Mouse (Mus musculus): ENCODE measurements at regions not wholly inside any gene's neighbourhood (a gene's known extent, or its start where the extent isn't known, plus 50 kb on each side); places are given as distances from the start of the nearest gene placed in this dataset.

GRCm38 (mm10) chr15:96204187-96204586, 83.1 kb upstream of the Arid2 start:
- no peak overlapping the region for H3K9ac ChIP-seq (ENCODE audit: low read depth, low read length)
- H3K4me1 ChIP-seq (replicated peaks; ENCODE audit: control insufficient read depth, insufficient read depth, low read length) = no peaks in the 10 kb centered on the region
- H3K27me3 ChIP-seq (replicated peaks; ENCODE audit: control insufficient read depth, insufficient read depth, low read length) = no peaks in the 10 kb centered on the region
- 91% methylated on average over 5 of the region's 5 CpGs for WGBS
- H3K4me2 ChIP-seq = no peak overlapping the region
- H3K36me3 ChIP-seq (ENCODE audit: control insufficient read depth, insufficient read depth, low read length) = no peaks in the 10 kb centered on the region
- no peak overlapping the region for H3K27ac ChIP-seq (ENCODE audit: low read depth, low read length)
- ATAC-seq (replicated peaks; ENCODE audit: low FRiP score) (no peak), DNase-seq (ENCODE audit: low spot score) (no peak)
- no peak overlapping the region for H3K4me3 ChIP-seq (ENCODE audit: low read depth, low read length)
- no peaks in the 10 kb centered on the region for H3K9me3 ChIP-seq (ENCODE audit: control insufficient read depth, low read length)

DNA sequence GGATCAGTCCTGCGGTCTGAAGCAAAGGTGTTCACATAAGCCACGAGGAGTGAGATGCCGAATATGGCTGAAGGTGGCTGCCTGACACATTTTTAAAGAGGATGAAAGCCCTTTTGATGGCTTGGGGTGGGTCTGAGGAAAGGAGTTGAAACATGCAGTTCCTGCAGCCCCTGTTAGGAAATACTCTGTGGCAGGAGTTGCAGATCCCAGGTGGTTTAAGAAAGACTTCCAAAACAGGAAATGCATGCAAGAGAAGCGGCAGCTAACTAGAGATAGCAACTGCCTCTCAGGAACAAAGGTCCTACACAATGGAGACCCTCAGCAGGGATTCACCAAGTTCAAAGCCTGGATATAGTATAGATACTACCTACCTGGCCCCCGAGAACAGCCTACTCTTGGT, 82.7 kb upstream of the Arid2 start:
- WGBS = 65% methylated on average over 5 of the region's 5 CpGs
- DNase-seq (ENCODE audit: low spot score) = no peak
- Histone ChIP-seq H3K4me3 (ENCODE audit: low read depth, low read length) (no peak overlapping the region), H3K36me3 (ENCODE audit: control insufficient read depth, insufficient read depth, low read length) (no peaks in the 10 kb centered on the region), H3K9ac (ENCODE audit: low read depth, low read length) (no peak overlapping the region), H3K27ac (ENCODE audit: low read depth, low read length) (no peak overlapping the region), H3K4me1 (replicated peaks; ENCODE audit: control insufficient read depth, insufficient read depth, low read length) (no peaks in the 10 kb centered on the region), H3K4me2 (no peak overlapping the region), H3K9me3 (ENCODE audit: control insufficient read depth, low read length) (no peaks in the 10 kb centered on the region), H3K27me3 (replicated peaks; ENCODE audit: control insufficient read depth, insufficient read depth, low read length) (no peaks in the 10 kb centered on the region)
- no peak for ATAC-seq (replicated peaks; ENCODE audit: low FRiP score)

GRCm38 (mm10) chr15:96210721-96211400, 76.5 kb upstream of the Arid2 start:
- no peak for ATAC-seq (replicated peaks; ENCODE audit: low FRiP score)
- no peaks in the 10 kb centered on the region for H3K36me3 ChIP-seq (ENCODE audit: control insufficient read depth, insufficient read depth, low read length)
- no peak overlapping the region for H3K4me3 ChIP-seq (ENCODE audit: low read depth, low read length)
- no peaks in the 10 kb centered on the region for H3K4me1 ChIP-seq (replicated peaks; ENCODE audit: control insufficient read depth, insufficient read depth, low read length)
- no peak overlapping the region for H3K27ac ChIP-seq (ENCODE audit: low read depth, low read length)
- no peak for DNase-seq (ENCODE audit: low spot score)
- 74% methylated on average over 11 of the region's 11 CpGs for WGBS
- H3K27me3 ChIP-seq (replicated peaks; ENCODE audit: control insufficient read depth, insufficient read depth, low read length) = no peaks in the 10 kb centered on the region
- no peak overlapping the region for H3K9ac ChIP-seq (ENCODE audit: low read depth, low read length)
- no peak overlapping the region for H3K4me2 ChIP-seq
- H3K9me3 ChIP-seq (ENCODE audit: control insufficient read depth, low read length) = no peaks in the 10 kb centered on the region

GRCm38 (mm10) chr15:96213541-96214312, 73.6 kb upstream of the Arid2 start:
- ATAC-seq (replicated peaks; ENCODE audit: low FRiP score) (no peak), DNase-seq (ENCODE audit: low spot score) (no peak)
- 82% methylated on average over 24 of the region's 24 CpGs for WGBS
- Histone ChIP-seq H3K9ac (ENCODE audit: low read depth, low read length) (no peak overlapping the region), H3K4me1 (replicated peaks; ENCODE audit: control insufficient read depth, insufficient read depth, low read length) (no peaks in the 10 kb centered on the region), H3K9me3 (ENCODE audit: control insufficient read depth, low read length) (no peaks in the 10 kb centered on the region), H3K4me2 (no peak overlapping the region), H3K36me3 (ENCODE audit: control insufficient read depth, insufficient read depth, low read length) (no peaks in the 10 kb centered on the region), H3K4me3 (ENCODE audit: low read depth, low read length) (no peak overlapping the region), H3K27ac (ENCODE audit: low read depth, low read length) (no peak overlapping the region), H3K27me3 (replicated peaks; ENCODE audit: control insufficient read depth, insufficient read depth, low read length) (no peaks in the 10 kb centered on the region)

- no peak for DNase-seq (ENCODE audit: low spot score)
- no peak overlapping the region for H3K4me2 ChIP-seq
- H3K9ac ChIP-seq (ENCODE audit: low read depth, low read length) = no peak overlapping the region
- no peak overlapping the region for H3K4me3 ChIP-seq (ENCODE audit: low read depth, low read length)
- WGBS = 88% methylated on average over 15 of the region's 15 CpGs
- H3K27ac ChIP-seq (ENCODE audit: low read depth, low read length) = no peak overlapping the region
- no peaks in the 10 kb centered on the region for H3K4me1 ChIP-seq (replicated peaks; ENCODE audit: control insufficient read depth, insufficient read depth, low read length)
- H3K36me3 ChIP-seq (ENCODE audit: control insufficient read depth, insufficient read depth, low read length) = no peaks in the 10 kb centered on the region
- H3K9me3 ChIP-seq (ENCODE audit: control insufficient read depth, low read length) = no peaks in the 10 kb centered on the region
- ATAC-seq (replicated peaks; ENCODE audit: low FRiP score) = no peak
- H3K27me3 ChIP-seq (replicated peaks; ENCODE audit: control insufficient read depth, insufficient read depth, low read length) = no peaks in the 10 kb centered on the region
These were observed 69.4 kb upstream of the Arid2 start for GRCm38 (mm10) chr15:96217896-96218295.

GRCm38 (mm10) chr15:96219746-96220145, 67.6 kb upstream of the Arid2 start:
- 83% methylated on average over 7 of the region's 7 CpGs for WGBS
- H3K27ac ChIP-seq (ENCODE audit: low read depth, low read length) = no peak overlapping the region
- DNase-seq (ENCODE audit: low spot score) (no peak), ATAC-seq (replicated peaks; ENCODE audit: low FRiP score) (no peak)
- no peaks in the 10 kb centered on the region for H3K27me3 ChIP-seq (replicated peaks; ENCODE audit: control insufficient read depth, insufficient read depth, low read length)
- no peaks in the 10 kb centered on the region for H3K4me1 ChIP-seq (replicated peaks; ENCODE audit: control insufficient read depth, insufficient read depth, low read length)
- H3K4me2 ChIP-seq = no peak overlapping the region
- H3K9me3 ChIP-seq (ENCODE audit: control insufficient read depth, low read length) = no peaks in the 10 kb centered on the region
- no peak overlapping the region for H3K4me3 ChIP-seq (ENCODE audit: low read depth, low read length)
- no peaks in the 10 kb centered on the region for H3K36me3 ChIP-seq (ENCODE audit: control insufficient read depth, insufficient read depth, low read length)
- no peak overlapping the region for H3K9ac ChIP-seq (ENCODE audit: low read depth, low read length)

- 81% methylated on average over 3 of the region's 3 CpGs for WGBS
- H3K27ac ChIP-seq (ENCODE audit: low read depth, low read length) = no peak overlapping the region
- no peak overlapping the region for H3K9ac ChIP-seq (ENCODE audit: low read depth, low read length)
- no peak for ATAC-seq (replicated peaks; ENCODE audit: low FRiP score)
- no peaks in the 10 kb centered on the region for H3K9me3 ChIP-seq (ENCODE audit: control insufficient read depth, low read length)
- no peaks in the 10 kb centered on the region for H3K36me3 ChIP-seq (ENCODE audit: control insufficient read depth, insufficient read depth, low read length)
- H3K4me1 ChIP-seq (replicated peaks; ENCODE audit: control insufficient read depth, insufficient read depth, low read length) = no peaks in the 10 kb centered on the region
- H3K4me3 ChIP-seq (ENCODE audit: low read depth, low read length) = no peak overlapping the region
- no peak for DNase-seq (ENCODE audit: low spot score)
- no peak overlapping the region for H3K4me2 ChIP-seq
- H3K27me3 ChIP-seq (replicated peaks; ENCODE audit: control insufficient read depth, insufficient read depth, low read length) = no peaks in the 10 kb centered on the region
These were observed 55.3 kb upstream of the Arid2 start for GRCm38 (mm10) chr15:96231969-96232368.

DNA sequence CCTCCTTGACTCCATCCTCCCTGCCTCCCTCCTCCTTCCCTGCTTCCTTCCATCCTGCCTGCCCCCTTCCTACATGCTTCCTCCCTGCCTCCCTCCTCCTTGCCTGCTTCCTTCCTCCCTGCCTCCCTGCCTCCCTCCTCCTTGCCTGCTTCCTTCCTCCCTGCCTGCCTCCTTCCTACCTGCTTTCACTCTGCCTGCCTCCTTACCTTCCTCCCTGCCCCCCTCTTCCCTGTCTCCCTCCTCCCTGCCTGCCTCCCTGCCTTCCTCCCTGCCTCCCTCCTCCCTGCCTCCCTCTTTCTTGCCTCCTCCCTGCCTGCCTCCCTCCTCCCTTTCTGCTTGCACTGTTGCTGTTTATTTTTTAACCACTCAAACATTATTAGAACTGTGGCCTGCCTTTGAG, 54.2 kb upstream of the Arid2 start:
- Histone ChIP-seq H3K4me1 (replicated peaks; ENCODE audit: control insufficient read depth, insufficient read depth, low read length) (peaks cover 2% of the 10 kb centered on the region; the same call in 1 of the 2 replicates), H3K27ac (ENCODE audit: low read depth, low read length) (no peak overlapping the region), H3K9me3 (ENCODE audit: control insufficient read depth, low read length) (no peaks in the 10 kb centered on the region), H3K27me3 (replicated peaks; ENCODE audit: control insufficient read depth, insufficient read depth, low read length) (no peaks in the 10 kb centered on the region), H3K36me3 (ENCODE audit: control insufficient read depth, insufficient read depth, low read length) (no peaks in the 10 kb centered on the region), H3K4me3 (ENCODE audit: low read depth, low read length) (no peak overlapping the region), H3K4me2 (no peak overlapping the region), H3K9ac (ENCODE audit: low read depth, low read length) (no peak overlapping the region)
- ATAC-seq (replicated peaks; ENCODE audit: low FRiP score) = no peak
- no peak for DNase-seq (ENCODE audit: low spot score)

GRCm38 (mm10) chr15:96234783-96235182, 52.5 kb upstream of the Arid2 start:
- Histone ChIP-seq H3K9me3 (ENCODE audit: control insufficient read depth, low read length) (no peaks in the 10 kb centered on the region), H3K36me3 (ENCODE audit: control insufficient read depth, insufficient read depth, low read length) (no peaks in the 10 kb centered on the region), H3K27me3 (replicated peaks; ENCODE audit: control insufficient read depth, insufficient read depth, low read length) (no peaks in the 10 kb centered on the region), H3K4me1 (replicated peaks; ENCODE audit: control insufficient read depth, insufficient read depth, low read length) (peaks cover 2% of the 10 kb centered on the region; the same call in 1 of the 2 replicates), H3K4me3 (ENCODE audit: low read depth, low read length) (no peak overlapping the region), H3K27ac (ENCODE audit: low read depth, low read length) (no peak overlapping the region), H3K9ac (ENCODE audit: low read depth, low read length) (no peak overlapping the region), H3K4me2 (no peak overlapping the region)
- WGBS = 58% methylated on average over 8 of the region's 8 CpGs
- ATAC-seq (replicated peaks; ENCODE audit: low FRiP score) (no peak), DNase-seq (ENCODE audit: low spot score) (no peak)

Measured in liver, embryonic 11.5 days (tissue).